Mouse (Mus musculus) small intestine, adult 2 months (tissue): ENCODE results near the gene Pnliprp2.

Experiments
- CTCF ChIP-seq: fragments of 200-500 bp; IDR thresholded peaks from 2 replicates; pipeline ENCODE4 v1.5.1; 2012; ENCODE audit warnings: low read depth, mild to moderate bottlenecking, control low read depth, inconsistent platforms, low read length, moderate library complexity, mixed read lengths; ENCODE audit not compliant: insufficient replicate concordance, insufficient read length; ENCODE audit errors: extremely low read depth
- POLR2A ChIP-seq: fragments of 200-500 bp; IDR thresholded peaks from 2 replicates; pipeline ENCODE4 v1.6.1; 2012; ENCODE audit warnings: low read depth, mild to moderate bottlenecking, control low read depth, inconsistent platforms, low read length, moderate library complexity

GRCm38 (mm10) chr19:58810536-58810935 is 51.0 kb downstream of the Pnliprp2 start:
- no peak for TF ChIP-seq CTCF
- no peak for TF ChIP-seq POLR2A
